Mouse (Mus musculus) midbrain, embryonic 15.5 days (tissue): ENCODE measurements around the gene Cyp2b10. TPM values are rescaled to one million over a fixed set of nuclear protein-coding genes. Genes with fewer than 3 reads are reported as not detected.

Source experiments
- ATAC-seq: fragments of 200-750 bp; cut with Nextera tagmentation; replicated peaks from 2 replicates; pipeline ENCODE4 v1.8.0; 2017; ENCODE audit warnings: moderate TSS enrichment
- H3K27ac ChIP-seq: fragments of 300-500 bp; sonication (generic); 2 replicates; pipeline ENCODE4 v1.5.1; 2015; ENCODE audit warnings: mild to moderate bottlenecking, inconsistent platforms
- H3K27me3 ChIP-seq: fragments of 300-500 bp; sonication (generic); replicated peaks from 2 replicates; pipeline ENCODE4 v1.6.1; 2015; ENCODE audit warnings: inconsistent platforms
- H3K36me3 ChIP-seq: fragments of 300-500 bp; sonication (generic); replicated peaks from 2 replicates; pipeline ENCODE4 v1.6.1; 2015; ENCODE audit warnings: inconsistent platforms
- H3K4me1 ChIP-seq: fragments of 300-500 bp; sonication (generic); 2 replicates; pipeline ENCODE4 v1.6.1; 2015; ENCODE audit warnings: inconsistent platforms
- H3K4me2 ChIP-seq: fragments of 300-500 bp; sonication (generic); 2 replicates; pipeline ENCODE4 v1.6.1; 2015; ENCODE audit warnings: inconsistent platforms, mild to moderate bottlenecking, moderate library complexity
- H3K4me3 ChIP-seq: fragments of 300-500 bp; sonication (generic); 2 replicates; pipeline ENCODE4 v1.5.1; 2015; ENCODE audit warnings: mild to moderate bottlenecking, inconsistent platforms
- H3K9ac ChIP-seq: fragments of 300-500 bp; sonication (generic); 2 replicates; pipeline ENCODE4 v1.6.1; 2015; ENCODE audit warnings: mild to moderate bottlenecking, inconsistent platforms
- H3K9me3 ChIP-seq: fragments of 300-500 bp; sonication (generic); 2 replicates; pipeline ENCODE4 v1.6.1; 2016; ENCODE audit warnings: inconsistent platforms
- WGBS: fragments of 180-500 bp; shearing (Covaris S2); methylation state at CpG from one replicate; pipeline ENCODE4 v1.1.7; 2015; ENCODE audit warnings: mixed read lengths; 5-methylcytosine and 5-hydroxymethylcytosine counted together
- polyA plus RNA-seq: library from polyadenylated mRNA; unstranded; fragments of >200 nt; fragmentation: Nextera tagmentation; extraction: Ambion mirVana; gene quantifications from 2 replicates; pipeline ENCODE4 v1.2.1, GENCODE M21; 2015

The Cyp2b10 gene
- polyA plus RNA-seq, 1 experiment from 2014 or later = not detected

- no peak overlapping the region for H3K4me2 ChIP-seq
- no peaks in the 10 kb centered on the region for H3K27me3 ChIP-seq
- ATAC-seq = no peak
- no peak overlapping the region for H3K27ac ChIP-seq
- no peak overlapping the region for H3K4me3 ChIP-seq
- no peaks in the 10 kb centered on the region for H3K36me3 ChIP-seq
- no peaks in the 10 kb centered on the region for H3K4me1 ChIP-seq
- H3K9me3 ChIP-seq = no peaks in the 10 kb centered on the region
- WGBS = 89% methylated on average over 1 of the region's 1 CpGs
- no peak overlapping the region for H3K9ac ChIP-seq
These were observed 22.0 kb downstream of the Cyp2b10 start for GRCm38 (mm10) chr7:25919467-25919866.

- no peaks in the 10 kb centered on the region for H3K4me1 ChIP-seq
- H3K36me3 ChIP-seq = no peaks in the 10 kb centered on the region
- H3K9me3 ChIP-seq = no peaks in the 10 kb centered on the region
- H3K4me2 ChIP-seq = no peak overlapping the region
- no peak overlapping the region for H3K4me3 ChIP-seq
- H3K27me3 ChIP-seq = no peaks in the 10 kb centered on the region
- ATAC-seq = no peak
- 57% methylated on average over 1 of the region's 1 CpGs for WGBS
- H3K27ac ChIP-seq = no peak overlapping the region
- H3K9ac ChIP-seq = no peak overlapping the region
These were observed 47.9 kb downstream of the Cyp2b10 start for GRCm38 (mm10) chr7:25945274-25945673.

Other genes with a start within 250 kb of the Cyp2b10 start
- gene Bckdha, start 238.6 kb upstream of the Cyp2b10 start, polyA plus RNA-seq = 42.7 and 43.5 TPM in 2 replicates
- 41.0 and 44.9 TPM in 2 replicates for gene Exosc5, start 238.5 kb upstream of the Cyp2b10 start, polyA plus RNA-seq
- 53.5 and 54.0 TPM in 2 replicates for gene Tmem91, start 222.5 kb upstream of the Cyp2b10 start, polyA plus RNA-seq
- 47.3 and 50.9 TPM in 2 replicates for gene B9d2, start 216.8 kb upstream of the Cyp2b10 start, polyA plus RNA-seq
- 0.56 and 1.0 TPM in 2 replicates for gene Tgfb1, start 210.6 kb upstream of the Cyp2b10 start, polyA plus RNA-seq
- gene Ccdc97, start 178.5 kb upstream of the Cyp2b10 start, polyA plus RNA-seq = 39.5 and 40.2 TPM in 2 replicates
- 43.6 and 44.4 TPM in 2 replicates for gene Hnrnpul1, start 142.9 kb upstream of the Cyp2b10 start, polyA plus RNA-seq
- 20.2 and 22.2 TPM in 2 replicates for gene Axl, start 108.9 kb upstream of the Cyp2b10 start, polyA plus RNA-seq
- gene Cyp2s1, start 80.7 kb upstream of the Cyp2b10 start, polyA plus RNA-seq = 1.9 and 2.2 TPM in 2 replicates
- gene Cyp2b13, start 163.9 kb downstream of the Cyp2b10 start, polyA plus RNA-seq = not detected in 2 replicates